Mouse (Mus musculus): ENCODE results near the gene Mapk13. TPM values are rescaled to one million over a fixed set of nuclear protein-coding genes. Genes with fewer than 3 reads are reported as not detected.

Mapk13 gene
- polyA plus RNA-seq (2017; shearing (Covaris generic)): not detected

GRCm38 (mm10) chr17:28769121-28769874 is at the start of gene Mapk13:
Mapk13 (plus strand) TSS chr17:28769297.

GRCm38 (mm10) chr17:28725783-28726182 is 43.3 kb upstream of the Mapk13 start, which contains the start of gene AC170998.1:
AC170998.1 (plus strand) TSS chr17:28726083.

GRCm38 (mm10) chr17:28800671-28801412 is 31.7 kb downstream of the Mapk13 start, which contains the start of gene Brpf3:
Brpf3 (plus strand) TSS chr17:28801090.

Other genes with a start within 250 kb of the Mapk13 start
- gene Armc12, start 238.5 kb upstream of the Mapk13 start, polyA plus RNA-seq (2017; shearing (Covaris generic)): not detected
- gene Clpsl2, start 219.9 kb upstream of the Mapk13 start, polyA plus RNA-seq (2017; shearing (Covaris generic)): not detected
- gene Clps, start 208.5 kb upstream of the Mapk13 start, polyA plus RNA-seq (2017; shearing (Covaris generic)): not detected
- gene Lhfpl5, start 193.7 kb upstream of the Mapk13 start, polyA plus RNA-seq (2017; shearing (Covaris generic)): 0.83 TPM
- gene Srpk1, start 146.6 kb upstream of the Mapk13 start, polyA plus RNA-seq (2017; shearing (Covaris generic)): 216 TPM
- not detected for gene Slc26a8, start 79.1 kb upstream of the Mapk13 start, polyA plus RNA-seq (2017; shearing (Covaris generic))
- 13.6 TPM for gene Mapk14, start 78.0 kb upstream of the Mapk13 start, polyA plus RNA-seq (2017; shearing (Covaris generic))
- gene AC170998.1, start 43.2 kb upstream of the Mapk13 start, polyA plus RNA-seq (2017; shearing (Covaris generic)): 4.1 TPM
- 2.5 TPM for gene Brpf3, start 31.8 kb downstream of the Mapk13 start, polyA plus RNA-seq (2017; shearing (Covaris generic))
- not detected for gene Pnpla1, start 89.1 kb downstream of the Mapk13 start, polyA plus RNA-seq (2017; shearing (Covaris generic))
- gene 4930539E08Rik, start 146.0 kb downstream of the Mapk13 start, polyA plus RNA-seq (2017; shearing (Covaris generic)): 3.1 TPM
- not detected for gene Pxt1, start 174.5 kb downstream of the Mapk13 start, polyA plus RNA-seq (2017; shearing (Covaris generic))
- gene Kctd20, start 182.7 kb downstream of the Mapk13 start, polyA plus RNA-seq (2017; shearing (Covaris generic)): 92.2 TPM
- gene Stk38, start 238.7 kb downstream of the Mapk13 start, polyA plus RNA-seq (2017; shearing (Covaris generic)): 252 TPM